Mouse (Mus musculus): ENCODE data around the gene Pltp. TPM values are rescaled to one million over a fixed set of nuclear protein-coding genes. Genes with fewer than 3 reads are reported as not detected.
"Not testable (repeated sequence)": the region's sequence is repeated elsewhere in the genome, so short reads cannot be mapped to it uniquely, and the experiment has no call there.

The Pltp gene
- total RNA-seq, 2 experiments from 2014 or later: 86.5 to 92.3 TPM

DNA sequence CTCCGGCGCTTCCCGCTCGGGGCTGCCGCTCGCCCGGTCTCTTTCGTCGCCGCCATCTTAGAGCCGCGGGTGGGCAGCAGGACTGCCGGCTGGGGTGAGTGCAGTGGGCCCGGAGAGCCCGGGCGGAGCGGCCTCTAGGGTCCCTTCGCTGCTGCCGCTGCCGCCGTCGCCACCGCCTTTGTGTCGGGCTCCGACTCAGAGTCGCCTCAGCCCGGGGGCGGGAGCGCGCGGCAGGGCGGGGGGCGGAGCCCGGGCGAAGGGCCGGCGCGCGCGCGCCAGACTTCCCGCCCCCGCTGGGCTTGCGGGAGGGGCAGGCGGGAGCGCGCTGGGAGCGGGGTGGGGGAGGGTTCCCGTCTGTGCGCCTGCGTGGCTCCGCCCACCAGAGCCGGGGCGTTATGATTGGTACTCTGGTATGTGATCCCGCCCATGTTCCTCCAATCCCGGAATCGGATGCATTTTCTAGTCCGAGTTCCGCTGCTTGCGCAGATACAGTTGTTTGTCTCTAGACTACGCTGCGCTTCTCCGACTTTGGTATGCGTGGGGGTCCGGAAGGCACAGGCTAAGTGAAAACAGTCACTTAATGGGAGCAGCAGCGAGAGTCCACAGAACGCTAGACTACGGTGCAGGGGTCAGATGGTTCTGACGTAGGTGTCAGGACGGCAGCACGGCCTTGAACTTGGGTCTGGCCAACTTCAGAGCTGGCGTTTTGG lies 22.2 kb upstream of the Pltp start:
- peak; percentile 94 to 97 for DNase-seq (ENCODE audit: low spot score in 2 of 2)
- intact Hi-C loops (cut with DNase I): loop anchor here (5.0 kb wide), 1 partner anchor 47 kb away; the partner anchor contains the start of genes Ctsa and Neurl2

DNA sequence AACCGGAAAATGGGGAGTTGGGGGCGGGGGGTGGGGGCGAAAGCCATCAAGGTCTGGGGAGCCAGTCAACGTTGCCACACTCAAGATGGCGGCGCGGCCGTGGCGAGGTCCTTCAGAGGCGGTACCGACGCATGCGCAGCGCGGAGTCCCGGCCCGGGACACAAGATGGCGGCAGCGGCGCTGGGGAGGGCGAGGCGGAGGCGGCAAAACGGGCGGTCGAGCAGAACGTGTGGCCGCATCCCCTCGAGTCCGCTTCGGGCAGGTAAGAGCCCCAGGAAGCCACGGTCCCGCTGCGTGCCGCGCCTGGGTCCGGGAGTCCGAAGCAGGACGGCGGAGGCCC lies 21.7 kb upstream of the Pltp start, which contains the start of gene Pcif1:
TSS of gene Pcif1 (plus strand) at position 77 of the 340 bp plus-strand sequence.
- DNase-seq (ENCODE audit: low spot score in 2 of 2): peak; percentile 91 to 94
- intact Hi-C loops (cut with DNase I): loop anchor here (5.0 kb wide), 1 partner anchor 47 kb away; the partner anchor contains the start of genes Ctsa and Neurl2

DNA sequence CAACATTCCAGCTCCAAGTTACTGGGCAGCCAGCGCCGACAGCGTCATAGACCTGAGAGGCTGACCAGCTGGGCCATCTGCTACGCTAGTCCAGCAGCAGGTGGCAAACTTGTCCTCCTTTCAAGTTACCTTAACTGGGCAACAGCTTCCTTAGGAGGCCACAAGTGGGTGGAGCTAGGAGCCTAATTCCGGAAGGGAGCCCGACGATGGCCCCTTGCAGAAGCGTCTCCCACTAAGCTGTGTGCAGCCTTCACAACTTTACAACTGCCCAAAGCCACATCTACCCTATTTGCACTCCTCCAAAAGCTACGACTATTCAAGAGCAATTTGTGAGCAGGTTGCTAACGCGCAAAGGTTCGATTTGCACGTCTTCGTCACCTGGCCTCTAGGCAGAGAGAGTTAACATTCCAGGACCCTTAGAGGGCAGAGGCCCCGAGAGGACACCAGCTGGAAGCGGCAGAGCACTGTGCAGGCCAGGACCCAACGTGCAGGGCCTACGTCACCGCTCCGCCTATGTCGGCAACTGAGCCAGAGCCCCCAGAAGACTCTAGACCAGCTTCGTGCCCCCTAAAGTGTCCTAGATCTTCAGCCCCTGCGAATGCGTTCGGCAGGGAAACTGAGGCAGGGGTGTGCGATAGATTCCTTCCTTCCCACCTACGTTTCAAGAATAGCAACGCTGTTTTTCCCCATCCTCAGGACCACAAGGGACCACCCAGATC lies 21.2 kb upstream of the Pltp start:
- intact Hi-C loops (cut with DNase I): loop anchor here (5.0 kb wide), 1 partner anchor 46 kb away; the partner anchor contains the start of genes Ctsa and Neurl2
- DNase-seq (ENCODE audit: low spot score in 2 of 2): no peak

DNA sequence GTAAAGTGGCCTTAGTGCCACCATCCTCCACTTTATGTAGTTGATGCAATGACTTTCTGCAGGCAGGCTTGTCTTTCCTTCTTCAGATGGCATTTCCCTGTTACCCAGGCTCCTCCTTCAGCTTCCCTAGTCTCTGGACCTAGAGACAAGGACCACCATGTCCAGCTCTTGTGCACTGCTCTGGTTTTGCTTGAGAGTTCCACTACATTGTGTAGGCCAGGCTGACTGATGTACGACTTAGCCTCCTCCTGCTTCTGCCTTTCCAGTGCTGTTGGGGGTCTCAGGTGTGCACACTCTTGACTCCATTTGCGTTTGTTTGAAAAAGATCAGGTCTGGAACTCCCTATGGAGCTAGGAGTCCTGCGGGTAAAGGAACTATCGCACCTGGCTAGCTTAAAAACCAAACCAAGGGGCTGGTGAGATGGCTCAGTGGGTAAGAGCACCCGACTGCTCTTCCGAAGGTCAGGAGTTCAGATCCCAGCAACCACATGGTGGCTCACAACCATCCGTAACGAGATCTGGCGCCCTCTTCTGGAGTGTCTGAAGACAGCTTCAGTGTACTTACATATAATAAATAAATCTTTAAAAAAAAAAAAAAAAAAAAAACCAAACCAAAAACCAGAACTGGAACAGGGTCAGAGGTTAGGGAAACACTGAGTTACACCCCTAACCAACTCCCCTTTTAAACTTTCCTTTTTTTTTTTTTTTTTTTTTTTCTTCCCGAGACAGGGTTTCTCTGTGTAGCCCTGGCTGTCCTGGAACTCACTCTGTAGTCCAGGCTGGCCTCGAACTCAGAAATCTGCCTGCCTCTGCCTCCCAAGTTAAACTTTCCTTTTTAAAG lies 20.1 kb upstream of the Pltp start:
- DNase-seq (ENCODE audit: low spot score in 2 of 2): not testable (repeated sequence)
- intact Hi-C loops (cut with DNase I): loop anchor here (5.0 kb wide), 1 partner anchor 45 kb away; the partner anchor contains the start of genes Ctsa and Neurl2

DNA sequence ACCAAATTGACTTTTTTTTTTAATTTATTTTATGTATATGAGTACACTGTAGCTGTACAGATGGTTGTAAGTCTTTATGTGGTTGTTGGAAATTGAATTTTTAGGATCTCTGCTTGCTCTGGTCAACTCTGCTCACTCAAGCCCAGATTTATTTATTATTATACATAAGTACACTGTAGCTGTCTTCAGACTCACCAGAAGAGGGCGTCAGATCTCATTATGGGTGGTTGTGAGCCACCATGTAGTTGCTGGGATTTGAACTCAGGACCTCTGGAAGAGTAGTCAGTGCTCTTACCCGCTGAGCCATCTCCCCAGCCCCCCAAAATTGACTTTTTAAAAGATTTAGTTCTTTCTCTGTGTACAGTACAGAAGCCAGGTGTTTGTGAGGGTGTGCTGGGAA lies 18.1 kb upstream of the Pltp start:
- DNase-seq (ENCODE audit: low spot score in 2 of 2): not testable (repeated sequence)
- intact Hi-C loops (cut with DNase I): loop anchor here (5.0 kb wide), 1 partner anchor 43 kb away; the partner anchor contains the start of genes Ctsa and Neurl2

DNA sequence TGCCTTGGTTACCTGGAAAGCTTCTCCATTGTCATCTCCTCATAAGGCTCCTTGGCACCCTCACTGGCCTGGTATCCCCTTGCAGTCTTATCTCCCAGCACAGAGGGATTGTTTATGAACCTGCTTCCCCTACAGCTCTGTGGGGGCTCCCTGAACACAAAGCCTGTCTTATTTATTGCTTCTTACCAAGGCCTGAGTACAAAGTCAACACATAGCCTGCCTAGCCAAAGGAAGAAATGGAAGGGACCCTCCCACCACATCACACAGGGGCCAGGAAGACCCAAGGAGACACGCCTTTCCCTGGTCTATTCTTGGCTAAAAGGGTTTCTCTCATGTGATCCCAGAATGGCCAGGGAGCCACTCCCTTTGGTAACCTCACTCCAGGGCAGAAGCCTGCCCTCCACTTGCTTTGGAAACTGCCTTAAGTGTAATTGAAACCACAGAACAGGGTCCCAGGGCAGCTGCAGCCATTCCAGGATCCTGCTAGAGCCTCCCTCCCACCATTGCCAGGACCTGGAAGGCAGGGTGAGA lies 16.8 kb upstream of the Pltp start:
- intact Hi-C loops (cut with DNase I): no loop called here
- DNase-seq (ENCODE audit: low spot score in 2 of 2): no peak

DNA sequence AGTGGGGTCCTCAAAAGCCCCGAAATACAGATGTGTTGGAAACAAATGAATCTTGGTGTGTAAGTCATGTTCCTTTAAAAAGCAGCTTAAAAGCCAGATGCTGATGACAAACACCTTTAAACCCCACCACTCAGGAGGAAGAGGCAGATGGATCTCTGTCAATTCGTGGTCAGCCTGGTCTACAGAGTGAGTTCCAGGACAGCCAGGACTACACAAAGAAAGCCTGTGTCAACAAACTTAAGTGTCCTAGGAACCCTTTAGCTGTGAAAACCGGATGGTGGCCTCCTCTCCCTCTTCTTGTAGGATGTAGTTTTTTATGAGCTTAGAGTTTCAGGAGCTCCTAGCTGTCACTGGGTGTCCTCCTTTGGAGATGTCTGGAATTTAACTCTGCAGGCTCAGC lies 16.1 kb upstream of the Pltp start:
- no peak for DNase-seq (ENCODE audit: low spot score in 2 of 2)
- intact Hi-C loops (cut with DNase I): no loop called here

DNA sequence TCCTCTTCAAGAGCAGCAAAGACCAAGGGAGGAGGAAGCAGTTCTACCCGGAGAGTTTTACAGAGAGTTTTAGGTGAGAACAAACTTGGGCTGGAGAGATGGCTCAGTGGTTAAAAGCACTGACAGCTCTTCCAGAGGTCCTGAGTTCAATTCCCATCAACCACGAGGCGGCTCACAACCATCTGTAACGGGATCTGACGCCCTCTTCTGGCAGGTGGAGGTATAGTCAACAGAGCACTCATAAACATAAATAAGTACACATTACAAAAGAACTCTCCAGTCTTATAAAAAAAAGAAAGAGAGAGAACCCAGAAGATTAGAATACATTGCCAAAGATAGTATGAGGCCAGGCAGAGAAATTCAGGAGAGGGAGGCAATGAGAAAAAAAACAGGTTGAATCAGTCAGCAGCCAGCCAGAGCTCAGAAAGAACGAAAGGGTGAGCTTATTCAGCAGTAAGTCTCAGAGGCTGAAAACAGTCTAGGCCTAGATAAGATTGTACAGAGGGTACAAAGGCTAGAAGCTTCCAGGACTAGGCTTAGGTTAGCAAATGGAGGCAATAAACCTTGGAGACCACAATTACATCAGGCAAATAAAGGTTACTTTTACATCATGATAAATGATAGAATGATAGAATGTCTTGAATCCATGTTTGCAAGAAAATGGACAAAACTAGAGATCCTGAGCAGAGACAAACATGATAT lies 14.2 kb upstream of the Pltp start:
- no peak for DNase-seq (ENCODE audit: low spot score in 2 of 2)

DNA sequence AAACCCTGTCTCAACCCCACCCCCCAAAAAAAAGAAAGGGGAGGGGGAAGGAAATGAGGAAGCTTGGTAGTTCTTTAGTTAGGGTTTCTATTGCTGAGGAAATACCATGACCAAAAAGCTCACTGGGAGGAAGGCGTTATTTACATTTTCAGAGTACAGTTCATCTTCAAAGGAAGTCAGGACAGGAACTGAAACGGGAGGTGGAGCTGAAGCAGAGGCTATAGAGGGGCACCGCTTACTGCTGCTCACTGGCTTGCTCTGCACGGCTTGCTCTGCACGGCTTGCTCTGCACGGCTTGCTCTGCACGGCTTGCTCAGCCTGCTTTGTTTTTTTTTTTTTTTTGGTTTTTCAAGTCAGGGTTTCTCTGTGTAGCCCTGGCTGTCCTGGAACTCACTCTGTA lies 11.0 kb upstream of the Pltp start:
- intact Hi-C loops (cut with DNase I): no loop called here
- DNase-seq (ENCODE audit: low spot score in 2 of 2): no peak

More for the DNA sequence above, 14.2 kb upstream of the Pltp start:
- intact Hi-C loops (cut with DNase I): no loop called here

DNA sequence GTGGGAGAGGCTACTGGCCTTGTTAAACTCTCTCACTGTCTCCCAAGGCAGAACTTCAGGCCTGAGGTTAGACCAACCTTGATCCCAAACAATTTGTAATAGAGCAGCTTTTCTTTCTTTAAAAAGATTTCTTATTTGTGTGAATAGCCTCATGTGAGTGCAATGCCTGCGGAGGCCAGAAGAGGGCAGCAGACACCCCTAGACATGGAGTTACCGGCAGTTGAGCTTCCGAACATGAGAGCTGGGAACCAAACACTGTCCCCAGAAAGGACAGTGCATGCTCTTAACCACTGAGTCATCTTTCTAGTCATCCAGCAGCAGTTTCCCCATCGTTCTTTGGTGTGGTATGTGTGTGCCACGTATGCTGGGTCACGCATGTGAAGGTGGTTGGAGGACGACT lies 10.1 kb upstream of the Pltp start:
- intact Hi-C loops (cut with DNase I): no loop called here
- DNase-seq (ENCODE audit: low spot score in 2 of 2): no peak

DNA sequence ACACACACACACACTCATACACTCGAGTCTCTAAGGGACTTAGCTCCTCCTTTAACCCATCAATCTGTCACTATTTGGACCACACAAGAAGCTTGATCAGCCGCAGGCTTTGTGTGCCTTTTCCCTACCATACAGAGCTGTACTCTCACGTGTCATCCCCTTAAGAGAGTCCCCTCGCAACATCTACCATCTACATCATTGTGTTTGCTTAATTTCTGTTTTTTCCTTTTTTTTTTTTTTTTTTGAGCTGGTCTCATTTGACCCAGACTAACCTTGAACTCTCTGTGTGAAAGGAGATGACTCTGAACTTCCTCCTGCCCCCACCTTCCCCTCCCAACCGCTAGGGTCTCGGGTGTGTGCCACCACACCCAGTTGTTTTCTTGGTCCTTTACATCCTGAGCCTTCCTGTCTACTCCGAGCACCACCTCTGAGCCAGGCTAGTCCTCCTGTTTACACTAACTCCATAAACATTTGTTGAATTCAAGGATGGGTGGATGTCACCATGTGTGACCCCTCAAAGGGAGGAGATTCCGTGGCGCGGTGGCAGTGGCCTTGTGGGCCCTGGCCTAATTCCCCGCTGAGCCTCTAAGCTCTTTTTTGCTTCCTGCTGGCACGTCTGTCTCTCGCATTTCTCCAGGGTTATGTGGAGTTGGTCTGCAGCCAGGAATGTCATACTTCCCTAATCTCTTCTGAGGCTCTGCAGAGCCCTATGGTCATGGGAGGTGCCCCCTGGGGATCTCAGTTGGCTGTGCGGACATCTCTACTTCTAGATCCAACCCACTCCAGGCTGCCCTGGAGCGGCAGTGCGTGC lies 9.4 kb upstream of the Pltp start:
- intact Hi-C loops (cut with DNase I): no loop called here
- no peak for DNase-seq (ENCODE audit: low spot score in 2 of 2)

DNA sequence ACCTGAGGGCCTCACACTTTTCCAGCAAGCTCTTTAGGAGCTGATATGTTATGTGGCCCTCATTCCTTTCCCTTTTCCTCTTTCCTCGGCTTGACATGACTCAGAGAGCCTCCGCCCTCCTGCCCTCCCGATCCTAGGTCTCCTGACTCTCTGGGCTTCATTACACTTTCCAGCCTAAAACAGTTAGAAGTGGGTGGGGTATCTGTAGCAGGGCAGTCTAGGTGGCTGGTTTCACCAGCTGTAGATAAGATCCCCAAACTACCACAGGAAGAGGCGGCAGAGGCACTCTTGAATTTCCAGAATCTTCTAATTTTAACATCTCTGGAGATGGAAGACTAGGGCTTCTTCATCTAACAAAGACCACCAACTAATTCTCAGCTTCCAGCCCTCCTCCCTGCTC lies 7.1 kb upstream of the Pltp start:
- no peak for DNase-seq (ENCODE audit: low spot score in 2 of 2)
- intact Hi-C loops (cut with DNase I): no loop called here

DNA sequence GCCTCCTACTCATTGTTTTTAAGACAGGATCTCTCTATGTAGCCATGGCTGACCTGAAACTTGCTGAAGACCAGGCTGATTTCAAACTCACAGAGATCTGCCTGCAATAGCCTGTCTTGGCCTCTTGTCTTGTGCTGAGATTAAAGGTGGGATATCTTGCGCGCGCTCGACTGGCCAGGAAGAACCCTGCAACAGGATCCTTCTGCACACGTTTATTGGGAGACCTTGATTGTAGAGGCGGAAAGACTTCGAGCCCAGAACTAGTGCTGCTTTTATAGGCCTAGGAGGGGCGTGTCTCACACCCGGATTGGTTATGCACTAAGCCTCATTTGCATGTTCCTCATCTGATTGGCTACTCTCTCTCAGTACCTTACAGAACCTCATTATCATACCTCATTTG lies 5.9 kb upstream of the Pltp start:
- intact Hi-C loops (cut with DNase I); DNase-seq (ENCODE audit: low spot score in 2 of 2): not testable (repeated sequence)

DNA sequence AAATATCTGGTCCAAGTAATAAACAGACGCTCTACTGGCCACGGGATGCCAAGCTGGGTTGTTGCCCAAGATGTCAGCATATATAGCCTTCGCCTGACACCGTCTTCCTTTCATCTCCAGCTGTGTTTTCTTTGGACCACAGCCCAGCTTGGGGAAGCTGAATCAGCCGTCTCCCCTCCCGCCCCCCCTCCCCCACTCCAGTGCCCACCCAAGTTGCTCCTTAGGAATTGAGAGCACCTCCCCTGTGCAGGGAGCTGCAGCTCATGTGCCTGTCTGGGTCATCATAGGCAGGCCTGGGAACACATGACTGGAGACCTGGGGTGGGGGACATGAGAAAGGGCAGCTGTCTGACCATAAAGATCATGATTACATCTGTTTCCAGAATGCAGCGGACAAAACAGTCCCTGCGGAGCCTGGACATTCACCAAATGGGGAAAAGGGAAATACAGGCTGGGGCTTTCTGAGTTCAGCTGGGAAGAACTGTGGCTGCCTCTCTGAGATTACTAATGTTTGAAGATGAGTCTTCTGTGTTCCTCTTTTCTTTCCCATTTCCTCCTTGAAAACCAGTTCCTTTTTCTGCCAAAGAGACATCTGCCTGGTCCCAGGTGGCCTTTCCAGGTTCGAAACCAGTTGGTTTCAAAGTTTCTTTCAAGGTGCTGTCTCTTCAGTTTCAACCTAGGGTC lies 4.8 kb upstream of the Pltp start:
- no peak for DNase-seq (ENCODE audit: low spot score in 2 of 2)
- intact Hi-C loops (cut with DNase I): no loop called here

DNA sequence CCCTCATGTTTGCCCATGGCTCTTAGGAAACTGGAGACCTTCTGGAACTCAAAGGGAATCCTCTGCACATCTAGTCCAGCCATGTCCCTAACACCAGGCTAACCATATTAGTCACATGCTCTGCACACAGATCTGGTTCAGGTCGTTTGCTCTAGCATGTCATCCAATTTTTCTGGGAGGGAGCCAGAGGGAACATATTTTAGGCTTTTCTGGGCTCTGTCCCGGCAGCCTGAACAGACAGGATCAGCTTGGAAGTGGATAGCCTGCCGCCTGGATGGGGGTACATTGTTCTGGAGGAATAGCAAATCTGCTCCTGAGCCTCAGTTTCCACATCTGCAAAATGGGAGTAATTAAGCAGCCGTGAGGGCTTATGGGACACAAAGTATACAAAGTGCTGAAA lies 3.6 kb upstream of the Pltp start:
- no peak for DNase-seq (ENCODE audit: low spot score in 2 of 2)
- intact Hi-C loops (cut with DNase I): no loop called here

DNA sequence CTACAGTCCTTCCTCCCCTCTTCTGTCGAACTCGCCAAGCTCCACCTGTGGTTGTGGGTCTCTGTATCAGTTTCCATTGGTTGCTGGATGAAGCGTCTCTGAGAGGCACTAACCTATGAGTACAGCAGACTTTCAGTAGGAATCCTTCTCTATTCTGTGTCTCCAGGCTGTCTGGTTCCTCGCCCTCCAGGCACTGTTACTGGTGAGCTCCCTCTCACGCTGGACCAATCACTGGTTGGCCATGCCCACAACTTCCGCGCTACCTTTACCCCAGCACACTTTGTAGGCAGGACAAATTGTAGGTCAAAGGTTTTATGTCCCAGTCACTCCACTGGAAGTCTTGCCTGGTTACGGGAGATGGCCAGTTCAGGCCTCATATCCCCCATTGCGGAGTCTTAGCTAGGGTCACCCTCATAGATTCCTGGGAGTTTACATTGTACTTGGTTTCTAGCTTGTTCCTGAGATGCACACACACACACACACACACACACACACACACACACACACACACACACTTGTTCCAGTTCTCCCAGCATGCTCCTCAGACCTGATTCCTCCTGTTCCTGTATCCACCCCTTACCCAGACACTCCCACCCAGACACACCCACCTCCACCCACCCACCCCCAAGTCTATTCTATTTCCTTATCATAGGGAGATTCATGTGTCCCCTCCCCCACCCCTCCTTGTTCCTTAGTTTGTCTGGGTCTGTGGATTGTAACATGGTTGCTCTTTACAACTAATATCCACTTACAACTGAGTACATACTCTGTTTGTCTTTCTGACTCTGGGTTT lies 2.3 kb upstream of the Pltp start:
- intact Hi-C loops (cut with DNase I): no loop called here
- DNase-seq (ENCODE audit: low spot score in 2 of 2): no peak

DNA sequence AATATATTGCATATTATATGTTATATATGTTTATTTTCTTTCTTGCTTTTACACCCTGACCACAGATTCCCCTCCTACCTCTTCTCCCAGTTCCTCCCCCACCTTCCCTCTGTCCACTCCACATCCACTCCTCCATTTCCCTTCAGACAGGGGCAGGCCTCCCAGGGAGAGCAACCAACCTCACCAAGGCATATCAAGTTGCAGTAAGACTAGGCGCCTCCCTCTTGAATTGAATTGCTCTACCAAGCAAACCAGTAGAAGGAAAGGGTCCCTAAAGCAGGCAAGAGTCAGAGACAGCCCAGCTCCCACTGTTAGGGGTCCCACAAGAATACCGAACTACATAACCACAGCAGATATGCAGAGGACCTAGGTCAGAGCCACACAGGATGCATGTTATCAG lies 1.6 kb upstream of the Pltp start:
- intact Hi-C loops (cut with DNase I): no loop called here
- no peak for DNase-seq (ENCODE audit: low spot score in 2 of 2)

Measured in left cerebral cortex, postnatal 14 days (tissue).